Mouse (Mus musculus) heart, embryonic 16.5 days (tissue): Measurements from ENCODE around the gene Znrf1. TPM values are rescaled to one million over a fixed set of nuclear protein-coding genes. Genes with fewer than 3 reads are reported as not detected.

Experiments used
- ATAC-seq: fragments of 200-750 bp; cut with Nextera tagmentation; replicated peaks from 2 replicates; pipeline ENCODE4 v1.8.0; 2017; ENCODE audit warnings: moderate number of reproducible peaks; ENCODE audit not compliant: insufficient read depth, low FRiP score; ENCODE audit errors: extremely low read depth
- H3K27ac ChIP-seq: fragments of 300-500 bp; sonication (generic); 2 replicates; pipeline ENCODE4 v1.5.1; 2014; ENCODE audit warnings: mild to moderate bottlenecking, low read length, control low read depth, moderate library complexity
- H3K27me3 ChIP-seq: fragments of 300-500 bp; sonication (generic); 2 replicates; pipeline ENCODE4 v1.6.1; 2014; ENCODE audit warnings: low read length, mixed read lengths; ENCODE audit not compliant: control insufficient read depth, insufficient read depth
- H3K36me3 ChIP-seq: fragments of 300-500 bp; sonication (generic); 2 replicates; pipeline ENCODE4 v1.6.1; 2014; ENCODE audit not compliant: control insufficient read depth, insufficient read depth
- H3K4me1 ChIP-seq: fragments of 300-500 bp; sonication (generic); 2 replicates; pipeline ENCODE4 v1.6.1; 2014; ENCODE audit warnings: low read length, mixed read lengths; ENCODE audit not compliant: control insufficient read depth, insufficient read depth
- H3K4me2 ChIP-seq: fragments of 300-500 bp; sonication (generic); 2 replicates; pipeline ENCODE4 v1.6.1; 2014; ENCODE audit warnings: low read depth, mild to moderate bottlenecking, control low read depth, low read length
- H3K4me3 ChIP-seq: fragments of 300-500 bp; sonication (generic); 2 replicates; pipeline ENCODE4 v1.5.1; 2014; ENCODE audit warnings: mild to moderate bottlenecking, control low read depth, low read length
- H3K9ac ChIP-seq: fragments of 300-500 bp; sonication (generic); 2 replicates; pipeline ENCODE4 v1.6.1; 2014; ENCODE audit warnings: low read length, control low read depth
- H3K9me3 ChIP-seq: fragments of 300-500 bp; sonication (generic); replicated peaks from 2 replicates; pipeline ENCODE4 v1.6.1; 2016; ENCODE audit warnings: low read length; ENCODE audit not compliant: control insufficient read depth
- WGBS: fragments of 180-500 bp; shearing (Covaris S2); extraction: QIAGEN DNeasy Blood & Tissue Kit; methylation state at CpG from one replicate; pipeline ENCODE4 v1.1.7; 2014; 5-methylcytosine and 5-hydroxymethylcytosine counted together
- polyA plus RNA-seq: library from polyadenylated mRNA; unstranded; fragments of >200 nt; fragmentation: Nextera tagmentation; extraction: Ambion mirVana; gene quantifications from 2 replicates; pipeline ENCODE4 v1.2.1, GENCODE M21; 2015

Gene Znrf1
- polyA plus RNA-seq, 1 experiment from 2014 or later = 19.7 TPM

- H3K27me3 ChIP-seq = no peaks in the 10 kb centered on the region
- no peak overlapping the region for H3K9ac ChIP-seq
- no peaks in the 10 kb centered on the region for H3K9me3 ChIP-seq
- no peaks in the 10 kb centered on the region for H3K36me3 ChIP-seq
- WGBS = 87% methylated on average over 5 of the region's 5 CpGs
- no peak overlapping the region; the same call in 1 of the 2 replicates for H3K27ac ChIP-seq
- peaks cover 53% of the 10 kb centered on the region for H3K4me1 ChIP-seq
- no peak for ATAC-seq
- H3K4me3 ChIP-seq = no peak overlapping the region
- no peak overlapping the region for H3K4me2 ChIP-seq
These were observed 26.4 kb downstream of the Znrf1 start for GRCm38 (mm10) chr8:111562274-111562803.

DNA sequence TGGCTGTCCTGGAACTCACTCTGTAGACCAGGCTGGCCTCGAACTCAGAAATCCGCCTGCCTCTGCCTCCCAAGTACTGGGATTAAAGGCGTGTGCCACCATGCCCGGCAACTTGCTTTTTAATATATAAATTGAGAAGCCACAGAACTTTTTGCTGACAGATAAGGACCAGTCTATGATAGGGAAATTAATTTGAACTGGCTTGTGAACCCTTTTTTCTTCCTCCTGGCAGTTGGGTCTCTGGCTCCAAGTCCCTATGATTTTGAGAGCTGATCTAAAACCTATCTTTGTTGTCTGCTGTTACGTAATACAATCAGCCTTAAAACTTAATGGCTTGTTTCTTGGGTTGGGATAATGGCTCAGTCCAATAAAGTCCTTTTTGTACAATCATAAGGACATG is 27.2 kb downstream of the Znrf1 start:
- H3K4me3 ChIP-seq = no peak overlapping the region
- no peaks in the 10 kb centered on the region for H3K36me3 ChIP-seq
- peaks cover 56% of the 10 kb centered on the region for H3K4me1 ChIP-seq
- no peak for ATAC-seq
- H3K9me3 ChIP-seq = no peaks in the 10 kb centered on the region
- H3K27ac ChIP-seq = no peak overlapping the region
- no peak overlapping the region for H3K9ac ChIP-seq
- no peaks in the 10 kb centered on the region for H3K27me3 ChIP-seq
- WGBS = 98% methylated on average over 5 of the region's 5 CpGs
- no peak overlapping the region for H3K4me2 ChIP-seq

DNA sequence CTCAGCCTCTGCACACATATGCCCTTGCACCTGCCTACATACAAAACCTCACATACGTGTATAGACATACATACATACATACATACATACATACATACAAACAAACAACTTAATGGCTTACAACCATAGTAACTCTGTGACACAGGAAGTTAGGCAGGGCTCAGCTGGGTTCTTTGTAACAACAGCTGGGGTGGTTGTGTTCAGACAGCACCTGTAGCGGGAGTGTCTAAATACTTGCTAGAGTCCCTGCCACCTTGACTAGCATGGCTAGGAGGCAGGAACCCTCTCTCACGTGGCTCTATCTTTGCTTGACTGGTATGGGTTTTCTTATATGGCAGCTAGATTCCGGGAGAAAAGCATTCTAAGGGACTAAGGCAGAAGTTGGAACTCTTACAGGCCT is 27.8 kb downstream of the Znrf1 start:
- Histone ChIP-seq H3K4me2 (no peak overlapping the region), H3K27ac (peak overlapping the region; percentile 16; the same call in 1 of the 2 replicates), H3K9me3 (no peaks in the 10 kb centered on the region), H3K36me3 (no peaks in the 10 kb centered on the region), H3K4me3 (no peak overlapping the region), H3K9ac (no peak overlapping the region), H3K4me1 (peaks cover 51% of the 10 kb centered on the region), H3K27me3 (no peaks in the 10 kb centered on the region)
- ATAC-seq = 0 out of 2 replicates have a peak, but pooled peaks have one; percentile 39
- WGBS = 86% methylated on average over 4 of the region's 4 CpGs

DNA sequence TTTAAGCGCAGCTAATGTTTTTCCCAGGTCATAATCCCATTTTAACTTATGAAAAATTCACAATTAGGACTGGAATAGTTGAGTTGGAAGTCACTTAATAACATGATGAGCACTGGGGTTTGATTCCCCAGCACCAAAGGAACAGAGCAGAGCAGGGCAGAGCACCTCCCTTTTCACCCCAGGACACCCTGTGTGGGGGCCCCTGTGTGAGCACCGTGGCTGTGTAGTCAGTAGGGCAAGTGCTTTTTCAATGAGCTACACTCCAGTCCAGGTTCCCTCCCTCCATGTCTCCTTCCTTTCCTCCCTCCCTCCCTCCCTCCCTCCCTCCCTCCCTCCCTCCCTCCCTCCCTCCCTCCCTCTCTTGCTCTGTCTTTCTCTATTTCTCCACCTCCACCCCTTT is 28.2 kb downstream of the Znrf1 start:
- peaks cover 47% of the 10 kb centered on the region for H3K4me1 ChIP-seq
- 80% methylated on average over 2 of the region's 2 CpGs for WGBS

DNA sequence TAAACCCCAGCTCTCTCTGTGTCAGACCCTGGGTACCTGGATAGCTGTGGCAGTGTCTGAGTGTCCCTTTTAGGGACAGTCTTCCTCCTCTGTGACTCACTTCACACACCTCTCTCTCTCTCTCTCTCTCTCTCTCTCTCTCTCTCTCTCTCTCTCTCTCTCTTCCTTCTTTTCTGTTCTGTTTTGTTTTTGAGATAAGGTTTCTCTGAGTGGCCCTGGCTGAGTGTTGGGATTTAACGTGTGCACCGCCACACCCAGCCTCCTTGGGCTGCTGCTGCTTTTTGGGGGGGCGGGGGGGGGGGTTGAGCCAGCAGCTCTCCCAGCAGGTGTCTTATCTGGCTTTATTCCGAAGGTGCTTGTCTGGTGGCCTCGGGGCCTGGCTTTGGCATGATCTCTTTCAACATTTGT is 29.9 kb downstream of the Znrf1 start:
- no peak overlapping the region for H3K9ac ChIP-seq
- 22% methylated on average over 5 of the region's 5 CpGs for WGBS
- ATAC-seq = no peak

More for the DNA sequence above, 28.2 kb downstream of the Znrf1 start:
- H3K9me3 ChIP-seq = no peaks in the 10 kb centered on the region
- no peaks in the 10 kb centered on the region for H3K36me3 ChIP-seq
- no peak overlapping the region for H3K4me2 ChIP-seq
- H3K4me3 ChIP-seq = no peak overlapping the region
- no peak overlapping the region for H3K9ac ChIP-seq
- peak overlapping the region; percentile 16; the same call in 1 of the 2 replicates for H3K27ac ChIP-seq
- no peak for ATAC-seq
- H3K27me3 ChIP-seq = no peaks in the 10 kb centered on the region

GRCm38 (mm10) chr8:111566326-111566725 is 30.4 kb downstream of the Znrf1 start:
- H3K4me2 ChIP-seq = no peak overlapping the region
- H3K27me3 ChIP-seq = no peaks in the 10 kb centered on the region
- H3K4me1 ChIP-seq = peaks cover 29% of the 10 kb centered on the region
- WGBS = 56% methylated on average over 9 of the region's 9 CpGs
- ATAC-seq = no peak
- no peaks in the 10 kb centered on the region for H3K9me3 ChIP-seq
- H3K9ac ChIP-seq = 0 out of 2 replicates have a peak overlapping the region, but pooled peaks have one; percentile 29
- H3K36me3 ChIP-seq = no peaks in the 10 kb centered on the region
- no peak overlapping the region for H3K4me3 ChIP-seq
- H3K27ac ChIP-seq = peak overlapping the region; percentile 55

More for the DNA sequence above, 29.9 kb downstream of the Znrf1 start:
- no peaks in the 10 kb centered on the region for H3K36me3 ChIP-seq
- no peaks in the 10 kb centered on the region for H3K27me3 ChIP-seq
- no peak overlapping the region for H3K4me2 ChIP-seq
- peak overlapping the region; percentile 55 for H3K27ac ChIP-seq
- no peaks in the 10 kb centered on the region for H3K9me3 ChIP-seq
- no peak overlapping the region for H3K4me3 ChIP-seq
- H3K4me1 ChIP-seq = peaks cover 35% of the 10 kb centered on the region

GRCm38 (mm10) chr8:111567571-111567970 is 31.7 kb downstream of the Znrf1 start:
- Histone ChIP-seq H3K4me1 (peaks cover 21% of the 10 kb centered on the region), H3K9me3 (no peaks in the 10 kb centered on the region), H3K4me2 (no peak overlapping the region), H3K27me3 (no peaks in the 10 kb centered on the region), H3K27ac (no peak overlapping the region), H3K36me3 (no peaks in the 10 kb centered on the region), H3K9ac (no peak overlapping the region), H3K4me3 (no peak overlapping the region)
- WGBS = 50% methylated on average over 3 of the region's 3 CpGs
- ATAC-seq = no peak

- Histone ChIP-seq H3K4me3 (no peak overlapping the region), H3K27me3 (no peaks in the 10 kb centered on the region), H3K4me2 (no peak overlapping the region), H3K4me1 (peaks cover 25% of the 10 kb centered on the region), H3K9me3 (no peaks in the 10 kb centered on the region), H3K9ac (no peak overlapping the region), H3K27ac (no peak overlapping the region), H3K36me3 (no peaks in the 10 kb centered on the region)
- 53% methylated on average over 3 of the region's 3 CpGs for WGBS
- no peak for ATAC-seq
These were observed 32.1 kb downstream of the Znrf1 start for GRCm38 (mm10) chr8:111568029-111568428.

DNA sequence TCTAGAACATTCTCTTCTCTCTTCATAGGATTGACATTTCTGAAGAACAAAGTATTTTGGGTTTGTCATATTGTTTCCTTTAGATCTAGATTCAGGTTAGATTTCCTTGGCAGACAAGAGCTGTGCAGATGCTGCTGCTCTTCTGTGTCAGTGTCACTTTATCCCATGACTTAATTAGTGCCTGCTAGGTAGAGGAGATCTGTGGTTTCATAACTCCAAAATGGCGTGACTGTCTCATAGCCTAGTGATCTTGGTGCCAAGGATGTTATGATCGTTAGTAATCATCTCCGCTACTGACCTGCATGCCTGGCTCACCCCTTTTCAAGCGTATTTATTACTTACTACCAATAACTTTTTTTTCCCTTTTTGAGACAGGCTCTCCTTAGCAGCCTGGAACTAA is 34.0 kb downstream of the Znrf1 start:
- WGBS = 85% methylated on average over 4 of the region's 4 CpGs
- Histone ChIP-seq H3K9me3 (no peaks in the 10 kb centered on the region), H3K9ac (no peak overlapping the region), H3K27me3 (no peaks in the 10 kb centered on the region), H3K27ac (no peak overlapping the region), H3K4me2 (no peak overlapping the region), H3K4me3 (no peak overlapping the region), H3K4me1 (peaks cover 31% of the 10 kb centered on the region), H3K36me3 (no peaks in the 10 kb centered on the region)
- no peak for ATAC-seq
